Mouse (Mus musculus): ENCODE measurements around the gene Rpusd4. TPM values are rescaled to one million over a fixed set of nuclear protein-coding genes. Genes with fewer than 3 reads are reported as not detected.
A peak's percentile ranks its signal among the peaks of the same experiment; 100 is the strongest.

Gene Rpusd4
- polyA plus RNA-seq, 1 experiment from 2014 or later = 16.7 TPM

- H3K36me3 ChIP-seq (ENCODE audit: control insufficient read depth, insufficient read depth, low read length) = no peaks in the 10 kb centered on the region
- H3K27me3 ChIP-seq (ENCODE audit: control insufficient read depth, insufficient read depth, low read depth, low read length) = no peaks in the 10 kb centered on the region
- H3K27ac ChIP-seq (ENCODE audit: low read length) = no peak overlapping the region
- no peaks in the 10 kb centered on the region for H3K9me3 ChIP-seq (replicated peaks; ENCODE audit: control insufficient read depth, low read length, poor library complexity, severe bottlenecking)
- no peak overlapping the region for H3K9ac ChIP-seq (ENCODE audit: low read depth, low read length)
- H3K4me3 ChIP-seq (ENCODE audit: low read depth, low read length) = no peak overlapping the region
- ATAC-seq = no peak
- no peaks in the 10 kb centered on the region for H3K4me1 ChIP-seq (ENCODE audit: control insufficient read depth, insufficient read depth, low read length)
- H3K4me2 ChIP-seq (ENCODE audit: low read length) = no peak overlapping the region
These were observed 18.2 kb upstream of the Rpusd4 start for GRCm38 (mm10) chr9:35249476-35249875.

DNA sequence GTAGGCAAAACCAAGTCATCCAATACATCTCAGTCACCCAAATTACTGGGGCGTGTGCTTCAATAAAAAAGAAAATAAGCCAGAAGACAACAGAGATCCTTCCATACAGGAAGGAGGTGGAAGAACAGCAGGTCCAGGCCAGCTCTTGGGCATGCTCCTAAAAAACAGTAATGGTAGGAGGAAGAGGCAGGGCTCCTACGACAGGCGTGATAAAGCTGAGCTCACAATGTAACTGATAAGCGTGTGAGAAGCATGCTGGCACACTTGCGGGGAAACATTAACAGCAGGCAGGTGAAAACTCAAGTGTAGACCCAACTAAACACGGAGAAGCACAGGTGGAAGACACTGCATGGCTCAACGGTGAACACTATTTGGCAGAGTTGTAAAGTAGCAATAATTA is 10.3 kb upstream of the Rpusd4 start:
- Histone ChIP-seq H3K4me1 (ENCODE audit: control insufficient read depth, insufficient read depth, low read length) (no peaks in the 10 kb centered on the region), H3K9me3 (replicated peaks; ENCODE audit: control insufficient read depth, low read length, poor library complexity, severe bottlenecking) (no peaks in the 10 kb centered on the region), H3K4me2 (ENCODE audit: low read length) (no peak overlapping the region), H3K36me3 (ENCODE audit: control insufficient read depth, insufficient read depth, low read length) (no peaks in the 10 kb centered on the region; the same call in 1 of the 2 replicates), H3K4me3 (ENCODE audit: low read depth, low read length) (no peak overlapping the region), H3K27ac (ENCODE audit: low read length) (no peak overlapping the region), H3K9ac (ENCODE audit: low read depth, low read length) (no peak overlapping the region), H3K27me3 (ENCODE audit: control insufficient read depth, insufficient read depth, low read depth, low read length) (no peaks in the 10 kb centered on the region)
- no peak for ATAC-seq
- 97% methylated on average over 7 of the region's 7 CpGs for WGBS

DNA sequence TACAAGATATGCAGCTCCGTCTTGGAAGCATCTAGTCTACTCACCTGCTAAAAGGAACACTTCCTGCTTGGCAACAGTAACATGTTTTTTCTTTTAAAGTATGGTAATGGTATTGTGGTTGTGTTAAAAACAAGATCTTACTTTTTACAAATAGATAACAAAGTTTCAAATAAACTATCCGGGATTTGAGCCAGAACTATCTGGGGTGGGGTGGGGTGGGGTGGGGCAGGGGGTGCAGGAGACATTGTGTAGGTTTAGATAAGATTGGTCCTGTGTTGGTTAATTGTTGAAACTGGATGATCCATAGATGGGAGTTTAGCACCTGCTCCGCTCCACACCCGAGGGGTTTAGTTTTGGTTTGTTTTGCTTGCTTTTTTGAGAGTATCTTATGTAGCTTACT is 5.2 kb upstream of the Rpusd4 start:
- Histone ChIP-seq H3K27ac (ENCODE audit: low read length) (no peak overlapping the region), H3K4me2 (ENCODE audit: low read length) (no peak overlapping the region), H3K36me3 (ENCODE audit: control insufficient read depth, insufficient read depth, low read length) (no peaks in the 10 kb centered on the region; the same call in 1 of the 2 replicates), H3K4me3 (ENCODE audit: low read depth, low read length) (no peak overlapping the region), H3K9me3 (replicated peaks; ENCODE audit: control insufficient read depth, low read length, poor library complexity, severe bottlenecking) (no peaks in the 10 kb centered on the region), H3K27me3 (ENCODE audit: control insufficient read depth, insufficient read depth, low read depth, low read length) (no peaks in the 10 kb centered on the region), H3K4me1 (ENCODE audit: control insufficient read depth, insufficient read depth, low read length) (peaks cover 13% of the 10 kb centered on the region), H3K9ac (ENCODE audit: low read depth, low read length) (no peak overlapping the region)
- ATAC-seq = no peak
- WGBS = 96% methylated on average over 4 of the region's 4 CpGs

DNA sequence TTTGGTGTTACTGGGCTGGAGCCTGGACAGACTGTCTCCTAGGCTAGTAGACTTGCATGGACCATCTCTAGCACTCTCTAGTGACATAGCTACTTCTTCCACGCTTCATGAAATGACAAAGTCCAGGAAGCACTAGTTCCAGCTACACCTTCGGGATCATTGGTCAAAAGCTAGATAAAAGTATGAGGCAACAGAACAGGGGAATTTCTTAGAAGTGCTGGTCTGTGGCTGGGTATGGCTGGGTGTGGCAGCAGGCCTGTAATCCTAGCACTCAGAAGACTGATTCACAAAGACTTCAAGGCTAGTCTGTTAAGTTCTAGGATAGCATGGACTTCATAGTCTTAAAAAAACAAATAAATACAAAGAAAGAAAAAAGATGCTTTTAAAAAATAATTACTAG is 4.2 kb upstream of the Rpusd4 start:
- no peak overlapping the region for H3K4me3 ChIP-seq (ENCODE audit: low read depth, low read length)
- peaks cover 17% of the 10 kb centered on the region for H3K4me1 ChIP-seq (ENCODE audit: control insufficient read depth, insufficient read depth, low read length)
- H3K36me3 ChIP-seq (ENCODE audit: control insufficient read depth, insufficient read depth, low read length) = no peaks in the 10 kb centered on the region; the same call in 1 of the 2 replicates
- no peak overlapping the region for H3K4me2 ChIP-seq (ENCODE audit: low read length)
- no peak overlapping the region for H3K27ac ChIP-seq (ENCODE audit: low read length)
- no peaks in the 10 kb centered on the region for H3K27me3 ChIP-seq (ENCODE audit: control insufficient read depth, insufficient read depth, low read depth, low read length)
- H3K9ac ChIP-seq (ENCODE audit: low read depth, low read length) = no peak overlapping the region
- ATAC-seq = no peak
- WGBS = 98% methylated on average over 2 of the region's 2 CpGs
- H3K9me3 ChIP-seq (replicated peaks; ENCODE audit: control insufficient read depth, low read length, poor library complexity, severe bottlenecking) = no peaks in the 10 kb centered on the region

DNA sequence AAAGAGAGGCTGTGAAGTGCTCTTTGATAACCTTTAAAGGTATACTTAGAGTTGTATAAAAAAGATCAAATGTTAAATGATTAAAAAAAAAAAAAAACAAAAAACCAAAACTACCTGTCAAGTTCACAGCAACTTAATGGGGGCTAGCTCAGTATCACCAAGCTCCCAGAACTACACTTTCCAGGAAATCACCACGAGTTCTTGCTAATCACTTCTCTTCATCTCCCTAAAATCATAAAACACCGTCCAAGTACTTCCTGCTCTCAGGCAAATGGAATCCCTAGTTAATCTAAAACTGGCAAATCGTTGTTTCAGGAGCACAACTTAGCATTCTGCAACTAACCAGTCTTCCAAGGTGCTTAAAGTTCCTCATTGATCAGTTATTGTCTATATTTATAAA is 3.2 kb upstream of the Rpusd4 start:
- Histone ChIP-seq H3K9me3 (replicated peaks; ENCODE audit: control insufficient read depth, low read length, poor library complexity, severe bottlenecking) (no peaks in the 10 kb centered on the region), H3K9ac (ENCODE audit: low read depth, low read length) (no peak overlapping the region), H3K4me3 (ENCODE audit: low read depth, low read length) (no peak overlapping the region), H3K27me3 (ENCODE audit: control insufficient read depth, insufficient read depth, low read depth, low read length) (no peaks in the 10 kb centered on the region), H3K4me1 (ENCODE audit: control insufficient read depth, insufficient read depth, low read length) (peaks cover 21% of the 10 kb centered on the region), H3K4me2 (ENCODE audit: low read length) (no peak overlapping the region), H3K27ac (ENCODE audit: low read length) (no peak overlapping the region), H3K36me3 (ENCODE audit: control insufficient read depth, insufficient read depth, low read length) (no peaks in the 10 kb centered on the region; the same call in 1 of the 2 replicates)
- WGBS = 93% methylated on average over 3 of the region's 3 CpGs
- no peak for ATAC-seq

DNA sequence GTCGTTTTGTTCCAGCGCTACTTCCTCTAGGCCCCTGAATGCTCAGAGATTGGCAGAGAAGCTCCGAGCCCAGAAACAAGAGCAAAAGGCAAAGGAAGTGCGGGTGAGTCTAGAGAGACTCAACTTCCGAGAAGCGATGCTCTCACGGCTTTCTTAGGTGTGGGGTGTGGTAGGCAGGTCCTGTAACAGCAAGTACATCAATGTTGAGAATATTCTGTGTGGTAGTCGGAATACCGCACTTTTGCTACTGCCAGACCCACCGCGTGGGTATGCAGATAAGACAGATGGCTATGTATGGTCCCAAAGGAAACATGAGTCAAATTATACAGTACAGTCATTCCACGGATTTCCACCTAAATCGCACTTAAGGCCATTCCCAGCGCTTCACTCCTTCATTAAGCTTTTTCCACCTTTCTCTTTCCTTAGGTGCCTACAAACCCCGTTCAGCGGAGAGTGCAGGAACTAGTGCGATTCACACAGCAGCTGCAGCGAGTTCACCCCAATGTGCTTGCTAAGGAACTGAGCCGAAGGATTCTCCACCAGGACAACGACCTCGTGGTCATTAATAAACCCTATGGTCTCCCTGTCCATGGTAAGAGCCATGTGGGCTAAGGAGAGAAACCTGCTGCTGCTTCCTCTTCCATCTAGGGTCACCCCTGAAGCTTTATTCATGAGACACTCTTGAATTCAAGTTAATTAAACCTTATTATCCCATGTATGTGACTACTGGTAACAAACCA is 481 bp downstream of the Rpusd4 start:
- H3K9me3 ChIP-seq (replicated peaks; ENCODE audit: control insufficient read depth, low read length, poor library complexity, severe bottlenecking) = no peaks in the 10 kb centered on the region
- WGBS = 1% methylated on average over 21 of the region's 21 CpGs
- no peaks in the 10 kb centered on the region for H3K27me3 ChIP-seq (ENCODE audit: control insufficient read depth, insufficient read depth, low read depth, low read length)
- H3K4me1 ChIP-seq (ENCODE audit: control insufficient read depth, insufficient read depth, low read length) = peaks cover 21% of the 10 kb centered on the region
- peak; percentile 66 for ATAC-seq
- peak overlapping the region; percentile 85 for H3K4me2 ChIP-seq (ENCODE audit: low read length)
- peaks cover 7% of the 10 kb centered on the region for H3K36me3 ChIP-seq (ENCODE audit: control insufficient read depth, insufficient read depth, low read length)
- peak overlapping the region; percentile 74 for H3K27ac ChIP-seq (ENCODE audit: low read length)
- peak overlapping the region; percentile 74 for H3K9ac ChIP-seq (ENCODE audit: low read depth, low read length)
- peak overlapping the region; percentile 68 for H3K4me3 ChIP-seq (ENCODE audit: low read depth, low read length)

- H3K4me2 ChIP-seq (ENCODE audit: low read length) = no peak overlapping the region
- peaks cover 8% of the 10 kb centered on the region for H3K36me3 ChIP-seq (ENCODE audit: control insufficient read depth, insufficient read depth, low read length)
- no peaks in the 10 kb centered on the region for H3K9me3 ChIP-seq (replicated peaks; ENCODE audit: control insufficient read depth, low read length, poor library complexity, severe bottlenecking)
- H3K27ac ChIP-seq (ENCODE audit: low read length) = no peak overlapping the region
- no peak overlapping the region for H3K9ac ChIP-seq (ENCODE audit: low read depth, low read length)
- no peak overlapping the region for H3K4me3 ChIP-seq (ENCODE audit: low read depth, low read length)
- WGBS = 86% methylated on average over 3 of the region's 3 CpGs
- ATAC-seq = no peak
- H3K4me1 ChIP-seq (ENCODE audit: control insufficient read depth, insufficient read depth, low read length) = no peaks in the 10 kb centered on the region
- no peaks in the 10 kb centered on the region for H3K27me3 ChIP-seq (ENCODE audit: control insufficient read depth, insufficient read depth, low read depth, low read length)
These were observed 10.2 kb downstream of the Rpusd4 start for GRCm38 (mm10) chr9:35277855-35278365.

- Histone ChIP-seq H3K27ac (ENCODE audit: low read length) (no peak overlapping the region), H3K27me3 (ENCODE audit: control insufficient read depth, insufficient read depth, low read depth, low read length) (no peaks in the 10 kb centered on the region), H3K4me1 (ENCODE audit: control insufficient read depth, insufficient read depth, low read length) (no peaks in the 10 kb centered on the region), H3K9ac (ENCODE audit: low read depth, low read length) (no peak overlapping the region), H3K36me3 (ENCODE audit: control insufficient read depth, insufficient read depth, low read length) (peaks cover 6% of the 10 kb centered on the region; the same call in 1 of the 2 replicates), H3K9me3 (replicated peaks; ENCODE audit: control insufficient read depth, low read length, poor library complexity, severe bottlenecking) (no peaks in the 10 kb centered on the region), H3K4me3 (ENCODE audit: low read depth, low read length) (no peak overlapping the region), H3K4me2 (ENCODE audit: low read length) (no peak overlapping the region)
- no peak for ATAC-seq
- WGBS = 83% methylated on average over 4 of the region's 4 CpGs
These were observed 10.8 kb downstream of the Rpusd4 start for GRCm38 (mm10) chr9:35278451-35278850.

GRCm38 (mm10) chr9:35282006-35282850 is 14.6 kb downstream of the Rpusd4 start:
- Histone ChIP-seq H3K4me2 (ENCODE audit: low read length) (no peak overlapping the region), H3K27ac (ENCODE audit: low read length) (no peak overlapping the region), H3K4me3 (ENCODE audit: low read depth, low read length) (no peak overlapping the region), H3K36me3 (ENCODE audit: control insufficient read depth, insufficient read depth, low read length) (no peaks in the 10 kb centered on the region), H3K27me3 (ENCODE audit: control insufficient read depth, insufficient read depth, low read depth, low read length) (no peaks in the 10 kb centered on the region), H3K9me3 (replicated peaks; ENCODE audit: control insufficient read depth, low read length, poor library complexity, severe bottlenecking) (no peaks in the 10 kb centered on the region), H3K9ac (ENCODE audit: low read depth, low read length) (no peak overlapping the region), H3K4me1 (ENCODE audit: control insufficient read depth, insufficient read depth, low read length) (no peaks in the 10 kb centered on the region)
- peak; percentile 59 for ATAC-seq
- 19% methylated on average over 5 of the region's 5 CpGs for WGBS

Data from midbrain, embryonic 16.5 days (tissue).